Mouse (Mus musculus): Measurements from ENCODE around the gene Defa30. TPM values are rescaled to one million over a fixed set of nuclear protein-coding genes. Genes with fewer than 3 reads are reported as not detected.

The Defa30 gene
- polyA plus RNA-seq (2021; fragmentation: Nextera tagmentation): not detected in 2 replicates
- long read RNA-seq, experiment 1: 0 reads
- long read RNA-seq, experiment 2: 0 reads

DNA sequence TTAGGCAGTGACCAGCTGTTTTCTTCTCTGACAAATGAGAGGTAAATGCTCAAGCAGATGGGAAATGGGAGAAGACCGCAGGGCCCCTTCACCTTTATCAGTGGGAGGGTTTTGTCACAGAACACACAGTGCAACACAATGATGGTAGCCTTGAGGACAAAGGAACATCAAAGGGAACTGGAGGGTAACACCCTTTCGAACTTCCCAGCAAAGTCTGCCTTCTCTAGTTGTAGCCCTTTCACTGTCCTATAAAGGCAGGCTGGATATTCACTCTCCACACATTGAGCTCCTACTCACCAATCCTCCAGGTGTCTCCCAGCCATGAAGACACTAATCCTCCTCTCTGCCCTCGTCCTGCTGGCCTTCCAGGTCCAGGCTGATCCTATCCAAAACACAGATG is at the start of gene Defa30:
Gene Defa30 (plus strand): TSS at position 301 of the 400 bp plus-strand sequence.

GRCm38 (mm10) chr8:21095950-21096349 is 38.5 kb upstream of the Defa30 start, which contains the start of gene Gm14851:
Gm14851 (minus strand) TSS chr8:21096050.

DNA sequence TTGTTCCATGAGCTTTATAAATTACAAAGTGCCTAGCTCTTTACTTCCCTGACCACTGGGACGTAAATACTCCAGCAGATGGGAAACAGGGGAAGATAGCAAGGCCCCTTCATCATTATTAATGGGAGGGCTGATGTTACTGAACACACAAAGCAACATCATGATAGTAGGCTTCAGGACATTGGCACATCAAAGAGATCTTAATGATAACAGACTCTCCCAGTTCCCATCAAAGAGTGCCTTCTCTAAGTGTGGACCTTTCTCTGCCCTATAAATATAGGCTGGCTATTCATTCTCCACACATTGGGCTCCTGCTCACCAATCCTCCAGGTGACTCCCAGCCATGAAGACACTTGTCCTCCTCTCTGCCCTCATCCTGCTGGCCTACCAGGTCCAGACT is 27.5 kb downstream of the Defa30 start, which contains the start of gene Defa22:
Gene Defa22 (plus strand): TSS at position 301 of the 400 bp plus-strand sequence.

Other genes starting within 250 kb of the Defa30 start
- not detected in 2 replicates for gene Defb33, start 242.0 kb upstream of the Defa30 start, polyA plus RNA-seq (2021; fragmentation: Nextera tagmentation)
- gene Gm15056, start 232.0 kb upstream of the Defa30 start, polyA plus RNA-seq (2021; fragmentation: Nextera tagmentation): not detected in 2 replicates
- not detected in 2 replicates for gene Gm6040, start 212.6 kb upstream of the Defa30 start, polyA plus RNA-seq (2021; fragmentation: Nextera tagmentation)
- gene AY761185, start 189.9 kb upstream of the Defa30 start, polyA plus RNA-seq (2021; fragmentation: Nextera tagmentation): not detected in 2 replicates
- gene Defa21, start 109.1 kb upstream of the Defa30 start, polyA plus RNA-seq (2021; fragmentation: Nextera tagmentation): not detected in 2 replicates
- not detected in 2 replicates for gene Defa23, start 79.6 kb upstream of the Defa30 start, polyA plus RNA-seq (2021; fragmentation: Nextera tagmentation)
- gene Defa35, start 69.6 kb upstream of the Defa30 start, polyA plus RNA-seq (2021; fragmentation: Nextera tagmentation): not detected in 2 replicates
- gene Defa25, start 50.2 kb upstream of the Defa30 start, polyA plus RNA-seq (2021; fragmentation: Nextera tagmentation): not detected in 2 replicates
- not detected in 2 replicates for gene Gm14851, start 38.6 kb upstream of the Defa30 start, polyA plus RNA-seq (2021; fragmentation: Nextera tagmentation)
- gene Defa22, start 27.6 kb downstream of the Defa30 start, polyA plus RNA-seq (2021; fragmentation: Nextera tagmentation): not detected in 2 replicates
- not detected in 2 replicates for gene Defa31, start 57.0 kb downstream of the Defa30 start, polyA plus RNA-seq (2021; fragmentation: Nextera tagmentation)
- gene Gm15293, start 66.9 kb downstream of the Defa30 start, polyA plus RNA-seq (2021; fragmentation: Nextera tagmentation): not detected in 2 replicates
- gene Gm15292, start 115.1 kb downstream of the Defa30 start, polyA plus RNA-seq (2021; fragmentation: Nextera tagmentation): not detected in 2 replicates
- gene Defa27, start 180.9 kb downstream of the Defa30 start, polyA plus RNA-seq (2021; fragmentation: Nextera tagmentation): not detected in 2 replicates
- gene Defa29, start 192.4 kb downstream of the Defa30 start, polyA plus RNA-seq (2021; fragmentation: Nextera tagmentation): not detected in 2 replicates
- not detected in 2 replicates for gene Defa2, start 243.9 kb downstream of the Defa30 start, polyA plus RNA-seq (2021; fragmentation: Nextera tagmentation)

All from layer of hippocampus, adult 6 months (tissue).